Mouse (Mus musculus): ENCODE measurements around the gene Cox10. TPM values are rescaled to one million over a fixed set of nuclear protein-coding genes. Genes with fewer than 3 reads are reported as not detected.

Cox10 gene
- polyA plus RNA-seq, 1 experiment from 2014 or later, result 12.4 TPM

GRCm38 (mm10) chr11:63991958-63992357 lies 87.3 kb downstream of the Cox10 start:
- Histone ChIP-seq H3K27me3 (no peaks in the 10 kb centered on the region), H3K27ac (no peak overlapping the region), H3K4me3 (replicated peaks) (no peak overlapping the region), H3K9ac (no peak overlapping the region), H3K36me3 (no peaks in the 10 kb centered on the region), H3K4me2 (no peak overlapping the region), H3K9me3 (replicated peaks) (no peaks in the 10 kb centered on the region), H3K4me1 (replicated peaks) (no peaks in the 10 kb centered on the region)
- WGBS (ENCODE audit: insufficient replicate concordance), result 74% methylated on average over 8 of the region's 8 CpGs
- DNase-seq, result no peak
- no peak for ATAC-seq (ENCODE audit: low read depth)

GRCm38 (mm10) chr11:63990759-63991158 lies 88.5 kb downstream of the Cox10 start:
- Histone ChIP-seq H3K27me3 (no peaks in the 10 kb centered on the region), H3K9me3 (replicated peaks) (no peaks in the 10 kb centered on the region), H3K4me2 (no peak overlapping the region), H3K36me3 (no peaks in the 10 kb centered on the region), H3K4me3 (replicated peaks) (no peak overlapping the region), H3K27ac (no peak overlapping the region), H3K9ac (no peak overlapping the region), H3K4me1 (replicated peaks) (no peaks in the 10 kb centered on the region)
- 79% methylated on average over 7 of the region's 7 CpGs for WGBS (ENCODE audit: insufficient replicate concordance)
- DNase-seq (no peak), ATAC-seq (ENCODE audit: low read depth) (no peak)

GRCm38 (mm10) chr11:63990311-63990710 lies 89.0 kb downstream of the Cox10 start:
- H3K4me1 ChIP-seq (replicated peaks), result no peaks in the 10 kb centered on the region
- H3K36me3 ChIP-seq, result no peaks in the 10 kb centered on the region
- DNase-seq, result no peak
- 79% methylated on average over 8 of the region's 8 CpGs for whole genome bisulfite sequencing (ENCODE audit: insufficient replicate concordance)
- no peak overlapping the region for H3K27ac ChIP-seq
- no peak for ATAC-seq (ENCODE audit: low read depth)
- no peak overlapping the region for H3K9ac ChIP-seq
- no peaks in the 10 kb centered on the region for H3K9me3 ChIP-seq (replicated peaks)
- no peak overlapping the region for H3K4me2 ChIP-seq
- H3K4me3 ChIP-seq (replicated peaks), result no peak overlapping the region
- H3K27me3 ChIP-seq, result no peaks in the 10 kb centered on the region

- no peak overlapping the region for H3K27ac ChIP-seq
- no peaks in the 10 kb centered on the region for H3K36me3 ChIP-seq
- H3K27me3 ChIP-seq, result no peaks in the 10 kb centered on the region
- 53% methylated on average over 9 of the region's 9 CpGs for WGBS (ENCODE audit: insufficient replicate concordance)
- H3K4me3 ChIP-seq (replicated peaks), result no peak overlapping the region
- no peak overlapping the region for H3K9ac ChIP-seq
- no peak overlapping the region for H3K4me2 ChIP-seq
- DNase-seq, result no peak
- no peaks in the 10 kb centered on the region for H3K9me3 ChIP-seq (replicated peaks)
- ATAC-seq (ENCODE audit: low read depth), result peak; percentile 48
- no peaks in the 10 kb centered on the region for H3K4me1 ChIP-seq (replicated peaks)
These were observed 90.0 kb downstream of the Cox10 start for GRCm38 (mm10) chr11:63988991-63989860.

- Histone ChIP-seq H3K36me3 (no peaks in the 10 kb centered on the region), H3K9me3 (replicated peaks) (no peaks in the 10 kb centered on the region), H3K4me3 (replicated peaks) (no peak overlapping the region), H3K4me1 (replicated peaks) (no peaks in the 10 kb centered on the region), H3K9ac (no peak overlapping the region), H3K27ac (no peak overlapping the region), H3K4me2 (no peak overlapping the region), H3K27me3 (no peaks in the 10 kb centered on the region)
- WGBS (ENCODE audit: insufficient replicate concordance), result 68% methylated on average over 3 of the region's 3 CpGs
- ATAC-seq (ENCODE audit: low read depth) (no peak), DNase-seq (no peak)
These were observed 91.1 kb downstream of the Cox10 start for GRCm38 (mm10) chr11:63988031-63988665.

GRCm38 (mm10) chr11:63986710-63987109 lies 92.6 kb downstream of the Cox10 start:
- DNase-seq, result no peak
- no peaks in the 10 kb centered on the region for H3K36me3 ChIP-seq
- H3K27me3 ChIP-seq, result no peaks in the 10 kb centered on the region
- H3K4me3 ChIP-seq (replicated peaks), result no peak overlapping the region
- no peaks in the 10 kb centered on the region for H3K4me1 ChIP-seq (replicated peaks)
- no peak overlapping the region for H3K27ac ChIP-seq
- no peak overlapping the region for H3K4me2 ChIP-seq
- H3K9me3 ChIP-seq (replicated peaks), result no peaks in the 10 kb centered on the region
- no peak overlapping the region for H3K9ac ChIP-seq
- 82% methylated on average over 4 of the region's 4 CpGs for WGBS (ENCODE audit: insufficient replicate concordance)
- no peak for ATAC-seq (ENCODE audit: low read depth)

- WGBS (ENCODE audit: insufficient replicate concordance), result 57% methylated on average over 6 of the region's 6 CpGs
- Histone ChIP-seq H3K4me2 (no peak overlapping the region), H3K9ac (no peak overlapping the region), H3K4me1 (replicated peaks) (no peaks in the 10 kb centered on the region), H3K36me3 (no peaks in the 10 kb centered on the region), H3K4me3 (replicated peaks) (no peak overlapping the region), H3K27ac (no peak overlapping the region), H3K9me3 (replicated peaks) (no peaks in the 10 kb centered on the region), H3K27me3 (no peaks in the 10 kb centered on the region)
- DNase-seq, result no peak
- ATAC-seq (ENCODE audit: low read depth), result no peak
These were observed 93.8 kb downstream of the Cox10 start for GRCm38 (mm10) chr11:63985481-63985880.

- Histone ChIP-seq H3K36me3 (no peaks in the 10 kb centered on the region), H3K9ac (no peak overlapping the region), H3K4me1 (replicated peaks) (no peaks in the 10 kb centered on the region), H3K4me3 (replicated peaks) (no peak overlapping the region), H3K27me3 (no peaks in the 10 kb centered on the region), H3K4me2 (no peak overlapping the region), H3K9me3 (replicated peaks) (no peaks in the 10 kb centered on the region), H3K27ac (no peak overlapping the region)
- no peak for ATAC-seq (ENCODE audit: low read depth)
- DNase-seq, result no peak
- 20% methylated on average over 6 of the region's 6 CpGs for WGBS (ENCODE audit: insufficient replicate concordance)
These were observed 94.6 kb downstream of the Cox10 start for GRCm38 (mm10) chr11:63984622-63985168.

- Histone ChIP-seq H3K9me3 (replicated peaks) (no peaks in the 10 kb centered on the region), H3K9ac (no peak overlapping the region), H3K4me2 (no peak overlapping the region), H3K36me3 (peaks cover 14% of the 10 kb centered on the region; the same call in 1 of the 2 replicates), H3K27ac (no peak overlapping the region), H3K4me3 (replicated peaks) (no peak overlapping the region), H3K27me3 (no peaks in the 10 kb centered on the region), H3K4me1 (replicated peaks) (peaks cover 7% of the 10 kb centered on the region; the same call in 1 of the 2 replicates)
- no peak for DNase-seq
- no peak for ATAC-seq (ENCODE audit: low read depth)
- WGBS (ENCODE audit: insufficient replicate concordance), result 77% methylated on average over 2 of the region's 2 CpGs
These were observed 101.5 kb downstream of the Cox10 start for GRCm38 (mm10) chr11:63977741-63978140.

GRCm38 (mm10) chr11:63976775-63977174 lies 102.5 kb downstream of the Cox10 start:
- Histone ChIP-seq H3K4me1 (replicated peaks) (peaks cover 7% of the 10 kb centered on the region; the same call in 1 of the 2 replicates), H3K4me2 (no peak overlapping the region), H3K27ac (no peak overlapping the region), H3K27me3 (no peaks in the 10 kb centered on the region), H3K4me3 (replicated peaks) (no peak overlapping the region), H3K36me3 (peaks cover 14% of the 10 kb centered on the region; the same call in 1 of the 2 replicates), H3K9ac (no peak overlapping the region), H3K9me3 (replicated peaks) (no peaks in the 10 kb centered on the region)
- ATAC-seq (ENCODE audit: low read depth), result no peak
- DNase-seq, result no peak
- WGBS (ENCODE audit: insufficient replicate concordance), result 76% methylated on average over 2 of the region's 2 CpGs

- no peak for ATAC-seq (ENCODE audit: low read depth)
- H3K27me3 ChIP-seq, result no peaks in the 10 kb centered on the region
- H3K4me3 ChIP-seq (replicated peaks), result no peak overlapping the region
- H3K4me2 ChIP-seq, result no peak overlapping the region
- 49% methylated on average over 13 of the region's 13 CpGs for WGBS (ENCODE audit: insufficient replicate concordance)
- no peaks in the 10 kb centered on the region for H3K9me3 ChIP-seq (replicated peaks)
- peaks cover 14% of the 10 kb centered on the region; the same call in 1 of the 2 replicates for H3K4me1 ChIP-seq (replicated peaks)
- no peak overlapping the region for H3K27ac ChIP-seq
- H3K36me3 ChIP-seq, result peaks cover 17% of the 10 kb centered on the region; the same call in 1 of the 2 replicates
- H3K9ac ChIP-seq, result no peak overlapping the region
- DNase-seq, result no peak
These were observed 103.9 kb downstream of the Cox10 start for GRCm38 (mm10) chr11:63975260-63975899.
